Comparison of ENCODE assay signal across 15 mouse cellular contexts in genomic region chr7:82425374-82425773, GRCm38 (mm10).
DNase-seq lines count a peak whose midpoint lies in the region; ATAC-seq and TF ChIP-seq lines count a peak whose summit lies in the region.
"Had no signal": no experiment of that assay in that cellular context is flagged by ENCODE, and none has a peak within 500 bp of the region (broad histone marks: within the 10 kb centered on the region; RNA-seq: fewer than 3 reads in every experiment).

No protein-coding gene starts in this region.

- H3K4me3 ChIP-seq in hindbrain, embryonic 14.5 days (replicated peaks; ENCODE audit: low read length) = no peak overlapping the region
- H3K4me3 ChIP-seq in hindbrain, embryonic 16.5 days (ENCODE audit: low read length) = no peak overlapping the region
- H3K4me3 ChIP-seq in lung, adult 2 months (replicated peaks; ENCODE audit: extremely low read depth, low read depth, low read length) = no peak overlapping the region
- 0 out of 2 replicates have a peak overlapping the region, but pooled peaks have one; percentile 17 for H3K4me3 ChIP-seq in heart, embryonic 15.5 days
- no peak overlapping the region; the same call in 1 of the 2 replicates for H3K4me3 ChIP-seq in stomach, postnatal 0 days (ENCODE audit: low read depth, low read length)
- H3K4me3 ChIP-seq: midbrain, embryonic 13.5 days had no signal

- peak; percentile 32 for DNase-seq in hindbrain, embryonic 14.5 days (ENCODE audit: low spot score)
- peak; percentile 7 for DNase-seq in lung, postnatal 25 days (ENCODE audit: low spot score)
- DNase-seq in lung, adult 2 months = no peak
- no peak for DNase-seq in stomach, postnatal 0 days (ENCODE audit: low spot score)
- DNase-seq in left cerebral cortex, postnatal 14 days (ENCODE audit: low spot score in 2 of 2) = no peak
- DNase-seq: adrenal gland, postnatal 25 days; cerebellum, adult 11 months; kidney, postnatal 25 days; layer of hippocampus, postnatal 36 days; right cerebral cortex, postnatal 4 days; thymus, adult 18-20 months had no signal

- H3K27me3 ChIP-seq in hindbrain, embryonic 14.5 days (ENCODE audit: control insufficient read depth, insufficient read depth, low read length) = no peaks in the 10 kb centered on the region
- H3K27me3 ChIP-seq in hindbrain, embryonic 16.5 days (replicated peaks; ENCODE audit: control insufficient read depth, insufficient read depth, low read length) = no peaks in the 10 kb centered on the region
- no peaks in the 10 kb centered on the region for H3K27me3 ChIP-seq in heart, embryonic 15.5 days
- no peaks in the 10 kb centered on the region for H3K27me3 ChIP-seq in stomach, postnatal 0 days (ENCODE audit: control insufficient read depth, insufficient read depth, low read length)
- H3K27me3 ChIP-seq: midbrain, embryonic 13.5 days had no signal

- H3K4me1 ChIP-seq in hindbrain, embryonic 14.5 days (replicated peaks; ENCODE audit: control insufficient read depth, insufficient read depth, low read length) = no peaks in the 10 kb centered on the region
- H3K4me1 ChIP-seq in hindbrain, embryonic 16.5 days (ENCODE audit: control insufficient read depth, insufficient read depth, low read depth, low read length) = no peaks in the 10 kb centered on the region
- H3K4me1 ChIP-seq in lung, adult 2 months (ENCODE audit: control insufficient read depth, insufficient read depth, low read length) = no peaks in the 10 kb centered on the region
- peaks cover 45% of the 10 kb centered on the region for H3K4me1 ChIP-seq in heart, embryonic 15.5 days (replicated peaks)
- no peaks in the 10 kb centered on the region for H3K4me1 ChIP-seq in stomach, postnatal 0 days (replicated peaks; ENCODE audit: control insufficient read depth, insufficient read depth)
- H3K4me1 ChIP-seq: midbrain, embryonic 13.5 days had no signal

- 63% methylated on average over 11 of the region's 11 CpGs for WGBS in hindbrain, embryonic 14.5 days
- 58% methylated on average over 11 of the region's 11 CpGs for WGBS in hindbrain, embryonic 16.5 days
- 54% methylated on average over 11 of the region's 11 CpGs for WGBS in lung, adult 2 months
- 23% methylated on average over 11 of the region's 11 CpGs for WGBS in heart, embryonic 15.5 days
- WGBS in stomach, postnatal 0 days = 26% methylated on average over 11 of the region's 11 CpGs

- no peak for ATAC-seq in hindbrain, embryonic 14.5 days (ENCODE audit: low FRiP score)
- ATAC-seq in hindbrain, embryonic 16.5 days = no peak
- ATAC-seq in heart, embryonic 15.5 days (replicated peaks; ENCODE audit: insufficient number of reproducible peaks, insufficient read depth, low FRiP score, low read depth) = no peak
- ATAC-seq in stomach, postnatal 0 days (ENCODE audit: low FRiP score, low TSS enrichment) = no peak
- ATAC-seq: midbrain, embryonic 13.5 days had no signal

- no peak for TF ChIP-seq EP300 in stomach, postnatal 0 days (optimal IDR thresholded peaks at IDR 0.05)

- no peak overlapping the region for H3K9ac ChIP-seq in hindbrain, embryonic 14.5 days
- H3K9ac ChIP-seq in hindbrain, embryonic 16.5 days (ENCODE audit: low read depth, low read length) = no peak overlapping the region
- no peak overlapping the region; the same call in 1 of the 2 replicates for H3K9ac ChIP-seq in heart, embryonic 15.5 days
- no peak overlapping the region for H3K9ac ChIP-seq in stomach, postnatal 0 days (ENCODE audit: low read length)
- H3K9ac ChIP-seq: liver, embryonic 14.5 days; midbrain, embryonic 13.5 days had no signal

- no peak for TF ChIP-seq POLR2A in lung, adult 2 months (IDR thresholded peaks at IDR 0.05; ENCODE audit: borderline replicate concordance, extremely low read depth, low read depth, low read length)

- H3K27ac ChIP-seq in hindbrain, embryonic 14.5 days = no peak overlapping the region
- no peak overlapping the region for H3K27ac ChIP-seq in hindbrain, embryonic 16.5 days (ENCODE audit: low read depth, low read length)
- peak overlapping the region; percentile 53; the same call in 1 of the 2 replicates for H3K27ac ChIP-seq in heart, embryonic 15.5 days
- H3K27ac ChIP-seq in stomach, postnatal 0 days (replicated peaks) = no peak overlapping the region
- H3K27ac ChIP-seq: liver, embryonic 14.5 days; midbrain, embryonic 13.5 days had no signal

- no peaks in the 10 kb centered on the region for H3K36me3 ChIP-seq in hindbrain, embryonic 14.5 days (replicated peaks; ENCODE audit: control insufficient read depth, insufficient read depth)
- H3K36me3 ChIP-seq in hindbrain, embryonic 16.5 days (ENCODE audit: control insufficient read depth, insufficient read depth, low read length) = no peaks in the 10 kb centered on the region
- no peaks in the 10 kb centered on the region for H3K36me3 ChIP-seq in heart, embryonic 15.5 days
- H3K36me3 ChIP-seq in stomach, postnatal 0 days (ENCODE audit: control insufficient read depth, insufficient read depth, low read length) = no peaks in the 10 kb centered on the region
- H3K36me3 ChIP-seq: midbrain, embryonic 13.5 days had no signal

- intact Hi-C loops in left cerebral cortex, postnatal 14 days (cut with DNase I) = no loop called here

- TF ChIP-seq CTCF in lung, adult 2 months (IDR thresholded peaks at IDR 0.05; ENCODE audit: insufficient read depth, low read length) = no peak
- TF ChIP-seq CTCF in stomach, postnatal 0 days (IDR thresholded peaks at IDR 0.05; ENCODE audit: low read depth) = no peak

- H3K4me2 ChIP-seq in hindbrain, embryonic 14.5 days (replicated peaks) = no peak overlapping the region
- H3K4me2 ChIP-seq in hindbrain, embryonic 16.5 days (ENCODE audit: low read length) = no peak overlapping the region
- H3K4me2 ChIP-seq in heart, embryonic 15.5 days = peak overlapping the region; percentile 57
- H3K4me2 ChIP-seq in stomach, postnatal 0 days (replicated peaks; ENCODE audit: low read depth) = peak overlapping the region; percentile 36; the same call in 1 of the 2 replicates
- H3K4me2 ChIP-seq: midbrain, embryonic 13.5 days had no signal

- H3K9me3 ChIP-seq in hindbrain, embryonic 14.5 days (ENCODE audit: control insufficient read depth, low read length) = no peaks in the 10 kb centered on the region
- H3K9me3 ChIP-seq in hindbrain, embryonic 16.5 days (ENCODE audit: control insufficient read depth, low read length) = no peaks in the 10 kb centered on the region
- no peaks in the 10 kb centered on the region for H3K9me3 ChIP-seq in heart, embryonic 15.5 days (replicated peaks)
- no peaks in the 10 kb centered on the region for H3K9me3 ChIP-seq in stomach, postnatal 0 days (ENCODE audit: control insufficient read depth, low read length)
- H3K9me3 ChIP-seq: midbrain, embryonic 13.5 days had no signal

Comparison
In these comparisons a context has a peak if more than half of its experiments do, and no peak if none do; other contexts are left out.
1. DNase-seq: peak in hindbrain, embryonic 14.5 days (single experiment) and lung, postnatal 25 days (single experiment); none in lung, adult 2 months (single experiment), stomach, postnatal 0 days (single experiment) and left cerebral cortex, postnatal 14 days (0 of 2).
2. H3K4me2 ChIP-seq: peak in heart, embryonic 15.5 days (single experiment) and stomach, postnatal 0 days (single experiment); none in hindbrain, embryonic 14.5 days (single experiment) and hindbrain, embryonic 16.5 days (single experiment).